Mouse (Mus musculus) liver, postnatal 0 days (tissue): ENCODE measurements around the gene Krt18.

ENCODE experiments used
- CTCF ChIP-seq: sonication (generic); IDR thresholded peaks from 2 replicates; pipeline ENCODE4 v1.5.1; 2016; ENCODE audit warnings: antibody characterized with exemption, low read depth
- EP300 ChIP-seq: IDR thresholded peaks from 2 replicates; pipeline ENCODE4 v1.6.1; 2016; ENCODE audit warnings: antibody characterized with exemption, low read depth, mild to moderate bottlenecking

GRCm38 (mm10) chr15:102012260-102012765 lies 15.7 kb upstream of the Krt18 start:
- no peak for TF ChIP-seq EP300
- TF ChIP-seq CTCF = no peak
